Mouse (Mus musculus) ES-Bruce4 (cell line): ENCODE data around the gene Gps2. TPM values are rescaled to one million over a fixed set of nuclear protein-coding genes. Genes with fewer than 3 reads are reported as not detected.

Experiments used
- H3K27ac ChIP-seq: 2 replicates; pipeline ENCODE4 v1.5.1; 2012; ENCODE audit warnings: low read length, inconsistent platforms; ENCODE audit not compliant: insufficient read depth
- H3K27me3 ChIP-seq: 2 replicates; pipeline ENCODE4 v1.6.1; 2012; ENCODE audit warnings: mild to moderate bottlenecking, low read length, inconsistent platforms; ENCODE audit not compliant: control insufficient read depth, poor library complexity, insufficient read depth, severe bottlenecking
- H3K36me3 ChIP-seq: 2 replicates; pipeline ENCODE4 v1.6.1; 2012; ENCODE audit warnings: inconsistent platforms, mild to moderate bottlenecking, low read length, moderate library complexity; ENCODE audit not compliant: control insufficient read depth, poor library complexity, insufficient read depth, severe bottlenecking
- H3K4me1 ChIP-seq: one replicate; pipeline ENCODE4 v1.8.1; 2011; ENCODE audit warnings: low read length; ENCODE audit not compliant: control insufficient read depth, insufficient read depth
- H3K4me3 ChIP-seq: 2 replicates; pipeline ENCODE4 v1.5.1; 2011; ENCODE audit warnings: low read depth, mild to moderate bottlenecking, low read length
- H3K9ac ChIP-seq: 2 replicates; pipeline ENCODE4 v1.6.1; 2012; ENCODE audit warnings: low read depth, mild to moderate bottlenecking, inconsistent platforms; ENCODE audit not compliant: poor library complexity, severe bottlenecking
- H3K9me3 ChIP-seq: replicated peaks from 2 replicates; pipeline ENCODE4 v1.6.1; 2012; ENCODE audit warnings: mild to moderate bottlenecking, low read length, inconsistent platforms; ENCODE audit not compliant: control insufficient read depth, poor library complexity, insufficient read depth, severe bottlenecking
- CTCF ChIP-seq: IDR thresholded peaks from one replicate; pipeline ENCODE4 v1.8.1; 2011; ENCODE audit warnings: low read depth, low read length
- EP300 ChIP-seq: IDR thresholded peaks from 2 replicates; pipeline ENCODE4 v1.6.1; 2011; ENCODE audit warnings: low read depth, low read length; ENCODE audit not compliant: insufficient read depth
- POLR2A ChIP-seq: IDR thresholded peaks from one replicate; pipeline ENCODE4 v1.8.1; 2011; ENCODE audit warnings: low read length; ENCODE audit not compliant: insufficient read depth
- polyA plus RNA-seq: library from polyadenylated mRNA; stranded (reverse); fragments of >200 nt; gene quantifications from 2 replicates; pipeline ENCODE4 v1.2.4, GENCODE M21; 2011; ENCODE audit warnings: low read depth; ENCODE audit not compliant: missing spikeins, insufficient read depth, insufficient read length

Gene Gps2
- polyA plus RNA-seq, 1 experiment = 24.4 TPM

GRCm38 (mm10) chr11:69932254-69932653 lies 18.6 kb downstream of the Gps2 start:
- Histone ChIP-seq H3K27me3 (no peaks in the 10 kb centered on the region), H3K9ac (no peak overlapping the region), H3K4me3 (no peak overlapping the region), H3K27ac (no peak overlapping the region), H3K9me3 (no peaks in the 10 kb centered on the region), H3K4me1 (no peaks in the 10 kb centered on the region), H3K36me3 (no peaks in the 10 kb centered on the region)
- TF ChIP-seq EP300 (no peak), POLR2A (no peak), CTCF (peak; percentile 62)

- no peaks in the 10 kb centered on the region for H3K36me3 ChIP-seq
- TF ChIP-seq POLR2A = no peak
- no peak for TF ChIP-seq EP300
- no peak for TF ChIP-seq CTCF
- peaks cover 1% of the 10 kb centered on the region for H3K4me1 ChIP-seq
- no peaks in the 10 kb centered on the region for H3K9me3 ChIP-seq
- no peak overlapping the region for H3K9ac ChIP-seq
- H3K27ac ChIP-seq = no peak overlapping the region
- no peak overlapping the region for H3K4me3 ChIP-seq
- H3K27me3 ChIP-seq = no peaks in the 10 kb centered on the region
Observed at GRCm38 (mm10) chr11:69933066-69933465, 19.4 kb downstream of the Gps2 start.

- Histone ChIP-seq H3K36me3 (no peaks in the 10 kb centered on the region), H3K27ac (no peak overlapping the region), H3K9ac (peak overlapping the region; percentile 42), H3K4me1 (peaks cover 9% of the 10 kb centered on the region), H3K9me3 (no peaks in the 10 kb centered on the region), H3K27me3 (no peaks in the 10 kb centered on the region), H3K4me3 (peak overlapping the region; percentile 59)
- TF ChIP-seq EP300 (no peak), POLR2A (no peak), CTCF (peak; percentile 85)
Observed at GRCm38 (mm10) chr11:69934169-69934568, 20.5 kb downstream of the Gps2 start.

GRCm38 (mm10) chr11:69934681-69935080 lies 21.0 kb downstream of the Gps2 start:
- Histone ChIP-seq H3K4me3 (no peak overlapping the region), H3K27ac (no peak overlapping the region), H3K4me1 (peaks cover 9% of the 10 kb centered on the region), H3K9me3 (no peaks in the 10 kb centered on the region), H3K27me3 (no peaks in the 10 kb centered on the region), H3K9ac (peak overlapping the region; percentile 42), H3K36me3 (no peaks in the 10 kb centered on the region)
- TF ChIP-seq POLR2A (no peak), CTCF (no peak), EP300 (no peak)

- Histone ChIP-seq H3K4me1 (peaks cover 9% of the 10 kb centered on the region), H3K9me3 (no peaks in the 10 kb centered on the region), H3K4me3 (peak within 1 kb of the TSS; percentile 69), H3K9ac (peak within 1 kb of the TSS; percentile 94), H3K27ac (no peak within 1 kb of the TSS), H3K36me3 (no peaks in the 10 kb centered on the region; the same call in 1 of the 2 replicates), H3K27me3 (no peaks in the 10 kb centered on the region)
- no peak for TF ChIP-seq POLR2A
Observed at GRCm38 (mm10) chr11:69935137-69935879, 21.6 kb downstream of the Gps2 start, which contains the start of gene Ybx2. Ybx2 (plus strand) TSS chr11:69935796.

- no peaks in the 10 kb centered on the region; the same call in 1 of the 2 replicates for H3K36me3 ChIP-seq
- H3K27ac ChIP-seq = no peak overlapping the region
- TF ChIP-seq CTCF = no peak
- no peak for TF ChIP-seq POLR2A
- no peak for TF ChIP-seq EP300
- H3K27me3 ChIP-seq = no peaks in the 10 kb centered on the region
- peak overlapping the region; percentile 58 for H3K4me3 ChIP-seq
- H3K9me3 ChIP-seq = no peaks in the 10 kb centered on the region
- H3K9ac ChIP-seq = peak overlapping the region; percentile 94
- H3K4me1 ChIP-seq = peaks cover 9% of the 10 kb centered on the region
Observed at GRCm38 (mm10) chr11:69936156-69936555, 22.5 kb downstream of the Gps2 start.
